Mouse (Mus musculus) kidney, adult 2 months (tissue): Measurements from ENCODE around the gene Gng12. TPM values are rescaled to one million over a fixed set of nuclear protein-coding genes. Genes with fewer than 3 reads are reported as not detected.

Experiments used
- DNase-seq: peaks from one replicate; pipeline ENCODE4 v3.0.0; 2021
- H3K27ac ChIP-seq: fragments of 200-500 bp; 2 replicates; pipeline ENCODE4 v1.5.1; 2012; ENCODE audit warnings: low read depth, low read length, control low read depth, inconsistent platforms; ENCODE audit not compliant: insufficient read depth
- H3K27me3 ChIP-seq: fragments of 200-500 bp; replicated peaks from 2 replicates; pipeline ENCODE4 v1.6.1; 2012; ENCODE audit warnings: mild to moderate bottlenecking, moderate library complexity, low read length, inconsistent platforms; ENCODE audit not compliant: control insufficient read depth, insufficient read depth
- H3K36me3 ChIP-seq: fragments of 200-500 bp; 2 replicates; pipeline ENCODE4 v1.6.1; 2012; ENCODE audit warnings: mild to moderate bottlenecking, moderate library complexity, low read length, inconsistent platforms; ENCODE audit not compliant: control insufficient read depth, insufficient read depth
- H3K4me1 ChIP-seq: fragments of 200-500 bp; 2 replicates; pipeline ENCODE4 v1.6.1; 2011; ENCODE audit warnings: low read length; ENCODE audit not compliant: control insufficient read depth, insufficient read depth
- H3K4me3 ChIP-seq: fragments of 200-500 bp; 2 replicates; pipeline ENCODE4 v1.5.1; 2011; ENCODE audit warnings: mild to moderate bottlenecking, low read depth, low read length, control low read depth; ENCODE audit not compliant: insufficient read depth
- CTCF ChIP-seq: fragments of 200-500 bp; conservative IDR thresholded peaks from 2 replicates; pipeline ENCODE4 v1.5.1; 2011; ENCODE audit warnings: low read depth, mild to moderate bottlenecking, control low read depth, low read length, moderate library complexity, mixed read lengths; ENCODE audit not compliant: insufficient read depth, insufficient read length
- POLR2A ChIP-seq: fragments of 200-500 bp; IDR thresholded peaks from one replicate; pipeline ENCODE4 v1.6.1; 2011; ENCODE audit warnings: low read depth, low read length, control low read depth
- WGBS: fragments of 180-500 bp; shearing (Covaris S2); methylation state at CpG from one replicate; pipeline ENCODE4 v1.1.7; 2018; 5-methylcytosine and 5-hydroxymethylcytosine counted together
- polyA plus RNA-seq: library from polyadenylated mRNA; depleted of rRNA; stranded (reverse); fragments of >200 nt; gene quantifications from 2 replicates; pipeline ENCODE4 v1.2.3, GENCODE M21; 2012

Gene Gng12
- polyA plus RNA-seq, 1 experiment = 102 TPM

DNA sequence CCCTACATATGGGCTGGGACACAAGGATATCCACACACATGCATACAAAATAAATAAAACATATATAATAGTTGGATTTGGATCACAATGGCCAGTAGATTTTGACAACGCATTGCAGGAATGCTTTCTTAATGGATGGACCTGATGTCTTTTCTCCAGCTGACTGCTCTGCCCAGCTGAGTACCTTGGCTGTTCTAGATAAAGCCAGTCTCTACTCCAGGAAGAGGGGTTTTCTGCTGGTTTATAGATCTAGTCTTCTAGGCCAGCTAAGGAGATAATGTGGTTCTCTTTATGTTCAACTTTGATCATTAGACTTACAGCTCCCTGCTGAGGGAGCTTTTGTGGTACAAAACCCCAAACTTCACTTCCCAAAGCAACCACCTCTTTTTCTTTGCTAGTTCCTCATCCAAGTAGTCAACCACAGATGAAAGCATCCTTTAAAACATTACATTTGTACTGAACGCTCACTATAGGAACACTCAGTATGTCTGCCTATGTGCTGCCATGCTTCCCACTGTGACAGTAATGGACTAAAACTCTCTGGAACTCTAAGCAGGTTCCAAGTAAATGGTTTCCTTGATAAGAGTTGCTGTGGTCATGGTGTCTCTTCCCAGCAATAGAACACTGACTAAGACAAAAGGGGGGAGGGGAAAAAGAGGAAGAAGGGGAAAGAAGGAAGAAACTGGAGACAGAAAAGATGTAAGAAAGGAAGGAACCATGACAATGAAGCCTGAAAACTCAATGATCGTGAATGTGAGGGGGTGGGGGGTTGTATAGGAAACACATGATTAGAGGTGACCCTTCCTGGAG is 5.6 kb upstream of the Gng12 start:
- 90% methylated on average over 3 of the region's 3 CpGs for WGBS
- no peak for TF ChIP-seq POLR2A
- no peak for TF ChIP-seq CTCF
- no peak for DNase-seq

DNA sequence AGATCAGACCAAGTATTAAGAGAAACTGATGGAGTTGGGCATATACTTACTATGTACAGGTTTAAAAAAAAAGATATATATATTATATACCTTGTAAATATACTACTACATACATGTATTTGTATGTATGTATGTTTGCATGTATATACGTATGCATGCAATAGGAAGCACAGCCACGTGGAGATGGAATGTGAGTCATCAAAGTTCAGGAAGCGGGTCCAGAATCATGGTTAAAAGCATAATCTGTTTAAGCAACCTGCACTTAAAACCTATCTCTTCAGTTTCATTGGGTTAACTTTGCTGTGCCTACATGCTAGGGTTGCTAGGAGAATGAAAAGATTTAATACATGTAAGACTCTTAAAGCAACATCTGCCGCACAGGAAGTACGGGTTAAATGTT is 2.2 kb upstream of the Gng12 start:
- H3K27ac ChIP-seq = no peak overlapping the region
- H3K36me3 ChIP-seq = no peaks in the 10 kb centered on the region
- peaks cover 5% of the 10 kb centered on the region; the same call in 1 of the 2 replicates for H3K4me1 ChIP-seq
- no peaks in the 10 kb centered on the region for H3K27me3 ChIP-seq
- H3K4me3 ChIP-seq = no peak overlapping the region
- WGBS = 83% methylated on average over 5 of the region's 5 CpGs
- DNase-seq = no peak
- TF ChIP-seq CTCF = no peak

More for the DNA sequence above, 5.6 kb upstream of the Gng12 start:
- Histone ChIP-seq H3K4me3 (no peak overlapping the region), H3K36me3 (no peaks in the 10 kb centered on the region), H3K27ac (no peak overlapping the region), H3K4me1 (no peaks in the 10 kb centered on the region), H3K27me3 (0 out of 2 replicates have a peak, but pooled peaks cover 1% of the 10 kb centered on the region)

DNA sequence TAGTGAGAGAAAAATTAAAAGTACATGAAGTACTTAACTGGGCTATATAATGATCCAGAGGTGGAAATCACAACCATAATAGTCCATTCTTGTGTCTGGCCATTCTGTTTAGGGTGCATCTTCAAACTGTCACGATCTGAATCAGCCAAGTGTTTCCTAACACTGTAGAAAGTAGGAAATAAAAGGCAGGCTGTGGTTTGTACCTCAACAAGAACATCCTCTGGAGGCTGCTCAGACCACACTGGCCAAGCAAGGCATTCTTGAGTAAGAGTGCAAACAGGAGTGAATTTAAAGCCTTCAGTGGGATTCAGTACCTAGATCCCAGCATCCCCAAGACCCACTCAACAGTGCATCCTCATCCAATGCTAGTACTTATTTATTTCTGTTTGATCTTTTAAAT is 1.2 kb upstream of the Gng12 start:
- 48% methylated on average over 1 of the region's 1 CpGs for WGBS
- Histone ChIP-seq H3K36me3 (no peaks in the 10 kb centered on the region), H3K27me3 (no peaks in the 10 kb centered on the region), H3K27ac (no peak overlapping the region), H3K4me1 (peaks cover 8% of the 10 kb centered on the region), H3K4me3 (no peak overlapping the region)
- TF ChIP-seq CTCF (no peak), POLR2A (no peak)
- no peak for DNase-seq

DNA sequence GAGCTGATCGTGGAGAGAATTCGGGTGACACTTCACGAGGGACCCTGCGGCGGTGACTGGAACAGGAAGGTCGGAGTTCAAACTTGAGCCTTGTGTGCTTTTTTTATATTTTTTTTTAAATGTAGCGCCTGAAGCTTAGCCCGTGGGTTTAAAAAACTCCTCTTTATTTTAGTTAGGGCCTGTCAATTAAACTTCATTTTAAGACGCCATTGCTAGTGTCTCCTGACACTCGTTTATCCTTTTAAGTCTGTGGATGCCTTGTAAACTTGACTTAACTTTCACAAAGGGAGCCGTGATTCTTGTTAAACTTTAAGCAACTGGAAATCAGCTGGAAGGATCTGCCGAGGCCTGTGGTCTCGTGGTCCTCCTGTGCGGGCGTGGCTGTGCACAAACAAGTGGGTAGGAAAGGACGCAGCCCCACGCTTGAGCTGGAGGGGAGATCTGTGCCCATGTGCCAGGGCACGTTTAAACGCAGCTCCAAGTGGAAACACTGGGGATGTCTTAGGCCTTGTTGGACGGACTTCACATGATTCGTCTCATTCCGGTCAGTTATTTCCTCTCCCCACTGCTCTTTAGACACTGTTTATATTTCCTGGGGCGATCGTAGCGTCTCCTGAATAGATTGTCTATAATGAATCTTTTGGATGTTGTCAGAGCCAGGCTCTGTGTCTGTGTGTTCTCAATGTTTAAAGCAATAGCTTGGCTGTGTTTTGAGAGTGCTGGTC is 886 bp downstream of the Gng12 start:
- peak overlapping the region; percentile 40 for H3K27ac ChIP-seq
- H3K4me3 ChIP-seq = peak overlapping the region; percentile 88
- peak; percentile 81 for DNase-seq
- H3K4me1 ChIP-seq = peaks cover 13% of the 10 kb centered on the region
- no peaks in the 10 kb centered on the region for H3K36me3 ChIP-seq
- TF ChIP-seq POLR2A = no peak
- TF ChIP-seq CTCF = no peak
- under 1% methylated on average over 25 of the region's 25 CpGs for WGBS
- H3K27me3 ChIP-seq = no peaks in the 10 kb centered on the region

DNA sequence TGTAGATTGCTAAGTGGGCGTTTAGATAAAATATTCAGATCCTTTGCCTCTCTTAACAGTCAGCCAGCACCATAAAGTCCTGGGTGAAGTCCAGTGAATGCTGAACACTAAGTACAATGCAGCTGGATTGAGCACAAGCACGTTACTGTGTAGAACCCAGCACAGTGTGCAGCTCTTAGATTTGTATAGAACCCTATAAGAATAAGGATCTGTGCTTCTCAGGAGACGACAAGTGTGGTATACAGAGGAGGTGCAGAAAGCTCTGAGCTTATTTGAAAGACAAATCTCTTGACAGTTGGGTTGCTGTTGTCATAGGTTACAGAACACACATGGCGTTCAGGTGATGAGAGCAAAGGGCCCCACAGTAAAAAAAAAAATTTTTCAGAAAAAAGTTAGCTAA is 1.8 kb downstream of the Gng12 start:
- WGBS = 31% methylated on average over 4 of the region's 4 CpGs
- no peak overlapping the region for H3K4me3 ChIP-seq
- H3K36me3 ChIP-seq = no peaks in the 10 kb centered on the region

DNA sequence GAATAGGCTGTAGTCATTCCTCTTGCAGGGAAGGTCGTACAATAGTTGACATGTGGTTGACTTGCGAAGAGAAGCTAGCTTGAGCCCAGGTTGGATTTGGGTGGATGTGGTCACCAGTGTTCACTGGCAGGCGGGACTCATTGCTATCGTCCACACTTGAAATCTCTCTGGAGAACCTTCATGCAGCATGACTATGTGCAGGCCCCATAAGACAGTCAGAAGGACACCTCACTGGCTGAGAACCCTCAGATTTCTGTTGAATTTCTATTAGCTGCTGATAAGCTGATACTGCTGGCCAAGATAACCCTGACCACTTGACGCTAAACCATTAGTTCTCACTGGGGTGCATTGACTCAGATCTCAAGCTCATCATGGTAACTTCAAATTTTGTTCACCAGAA is 5.7 kb downstream of the Gng12 start:
- no peak for DNase-seq
- TF ChIP-seq CTCF (no peak), POLR2A (no peak)
- Histone ChIP-seq H3K4me1 (peaks cover 45% of the 10 kb centered on the region), H3K27ac (no peak overlapping the region), H3K4me3 (no peak overlapping the region), H3K36me3 (no peaks in the 10 kb centered on the region), H3K27me3 (no peaks in the 10 kb centered on the region)
- WGBS = 87% methylated on average over 5 of the region's 5 CpGs

More for the DNA sequence above, 1.8 kb downstream of the Gng12 start:
- Histone ChIP-seq H3K27ac (peak overlapping the region; percentile 40), H3K27me3 (no peaks in the 10 kb centered on the region), H3K4me1 (peaks cover 19% of the 10 kb centered on the region)
- TF ChIP-seq POLR2A = no peak
- TF ChIP-seq CTCF = no peak
- DNase-seq = no peak

DNA sequence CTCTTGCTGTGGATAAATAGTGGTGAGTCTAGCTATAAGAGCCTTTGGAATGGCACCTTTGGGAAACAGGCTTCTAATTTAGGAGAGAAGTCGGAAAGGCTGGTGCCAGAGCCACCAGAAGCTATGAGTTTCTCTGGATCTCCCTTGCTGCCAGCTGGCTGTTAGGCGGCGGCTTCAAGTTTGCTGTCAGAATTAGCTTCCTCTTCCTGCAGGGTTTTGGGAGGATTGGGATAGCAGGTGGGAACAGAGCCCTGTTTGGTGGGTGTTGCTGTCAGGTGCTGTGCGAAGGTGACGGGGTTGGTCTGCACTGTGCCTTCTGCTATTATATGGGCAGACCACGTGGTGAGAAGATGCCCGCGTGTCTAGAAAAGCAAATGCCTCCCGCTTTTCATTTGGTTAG is 7.0 kb downstream of the Gng12 start:
- 72% methylated on average over 9 of the region's 9 CpGs for WGBS
- Histone ChIP-seq H3K36me3 (no peaks in the 10 kb centered on the region), H3K4me1 (peaks cover 53% of the 10 kb centered on the region), H3K27ac (no peak overlapping the region), H3K27me3 (no peaks in the 10 kb centered on the region), H3K4me3 (no peak overlapping the region)
- TF ChIP-seq POLR2A (no peak), CTCF (no peak)
- DNase-seq = no peak
